Mouse (Mus musculus): ENCODE data around the gene Mif. TPM values are rescaled to one million over a fixed set of nuclear protein-coding genes. Genes with fewer than 3 reads are reported as not detected.
"Not testable (repeated sequence)": the region's sequence is repeated elsewhere in the genome, so short reads cannot be mapped to it uniquely, and the experiment has no call there.

Mif gene
- total and polyA plus RNA-seq, 2 experiments = 211 to 1,462 TPM

DNA sequence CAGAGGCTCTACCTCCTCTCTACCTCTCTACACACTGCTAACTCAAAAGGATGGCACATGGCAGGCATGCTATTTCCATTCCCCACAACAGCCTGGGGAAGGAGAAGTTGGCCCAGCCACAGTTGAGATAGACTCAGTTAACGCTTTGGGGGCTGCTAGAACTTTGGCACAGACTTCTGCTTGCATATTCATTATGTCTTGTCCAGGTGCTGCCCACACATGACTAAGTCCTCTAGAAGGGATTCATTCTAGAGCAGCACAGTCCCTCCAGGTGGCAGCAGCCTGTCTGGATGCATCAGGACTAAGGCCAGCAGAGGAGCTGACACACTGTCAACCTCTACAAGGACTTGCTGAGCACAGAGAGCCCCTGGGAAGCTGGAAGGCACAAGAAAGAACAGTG lies 36.2 kb upstream of the Mif start:
- no peak for DNase-seq (ENCODE audit: extremely low read depth, low read depth, low spot score)
- peaks cover 5% of the 10 kb centered on the region; the same call in 1 of the 2 replicates for H3K4me1 ChIP-seq (ENCODE audit: control insufficient read depth, insufficient read depth, low read length)
- H3K4me3 ChIP-seq (ENCODE audit: insufficient read depth, low read depth, low read length) = no peak overlapping the region
- H3K27ac ChIP-seq (replicated peaks; ENCODE audit: insufficient read depth, low read depth, low read length) = no peak overlapping the region
- no peaks in the 10 kb centered on the region for H3K27me3 ChIP-seq (ENCODE audit: control insufficient read depth, insufficient read depth, low read length)
- 100% methylated on average over 1 of the region's 1 CpGs for WGBS
- no peak overlapping the region for H3K9ac ChIP-seq (ENCODE audit: low read depth, low read length)
- H3K79me2 ChIP-seq (ENCODE audit: control insufficient read depth, insufficient read depth, low read length) = no peaks in the 10 kb centered on the region
- no peak for TF ChIP-seq CTCF (IDR thresholded peaks at IDR 0.05; ENCODE audit: low read depth, low read length)
- no peak for TF ChIP-seq POLR2A (IDR thresholded peaks at IDR 0.05; ENCODE audit: extremely low read depth, insufficient read depth, low read length)
- H3K36me3 ChIP-seq (ENCODE audit: control insufficient read depth, insufficient read depth, low read length) = no peaks in the 10 kb centered on the region; the same call in 1 of the 2 replicates

DNA sequence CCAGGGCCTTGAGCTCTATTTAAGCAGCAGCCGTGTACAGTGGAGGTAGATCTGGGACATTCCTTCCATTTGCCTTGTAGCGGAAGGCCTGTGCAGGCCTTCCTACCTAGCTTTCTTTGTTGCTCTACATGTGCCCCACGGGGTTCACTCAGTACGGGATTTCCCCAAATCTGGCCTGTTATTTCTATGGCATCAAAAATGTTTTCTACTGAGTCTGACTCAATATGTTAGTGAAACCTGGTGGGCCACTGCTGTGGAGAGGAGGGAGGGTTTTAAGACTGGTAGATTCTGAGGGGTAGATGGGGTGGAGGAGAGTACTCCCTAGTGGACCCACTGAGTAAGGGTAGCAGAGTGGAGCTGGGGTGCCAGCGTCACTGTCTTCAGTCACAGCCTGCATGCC lies 35.7 kb upstream of the Mif start:
- Histone ChIP-seq H3K36me3 (ENCODE audit: control insufficient read depth, insufficient read depth, low read length) (no peaks in the 10 kb centered on the region; the same call in 1 of the 2 replicates), H3K79me2 (ENCODE audit: control insufficient read depth, insufficient read depth, low read length) (no peaks in the 10 kb centered on the region), H3K9ac (ENCODE audit: low read depth, low read length) (no peak overlapping the region), H3K4me1 (ENCODE audit: control insufficient read depth, insufficient read depth, low read length) (peaks cover 5% of the 10 kb centered on the region; the same call in 1 of the 2 replicates), H3K27me3 (ENCODE audit: control insufficient read depth, insufficient read depth, low read length) (no peaks in the 10 kb centered on the region), H3K27ac (replicated peaks; ENCODE audit: insufficient read depth, low read depth, low read length) (no peak overlapping the region), H3K4me3 (ENCODE audit: insufficient read depth, low read depth, low read length) (no peak overlapping the region)
- no peak for TF ChIP-seq CTCF (IDR thresholded peaks at IDR 0.05; ENCODE audit: low read depth, low read length)
- no peak for TF ChIP-seq POLR2A (IDR thresholded peaks at IDR 0.05; ENCODE audit: extremely low read depth, insufficient read depth, low read length)
- WGBS = 95% methylated on average over 5 of the region's 5 CpGs
- DNase-seq (ENCODE audit: extremely low read depth, low read depth, low spot score) = no peak

DNA sequence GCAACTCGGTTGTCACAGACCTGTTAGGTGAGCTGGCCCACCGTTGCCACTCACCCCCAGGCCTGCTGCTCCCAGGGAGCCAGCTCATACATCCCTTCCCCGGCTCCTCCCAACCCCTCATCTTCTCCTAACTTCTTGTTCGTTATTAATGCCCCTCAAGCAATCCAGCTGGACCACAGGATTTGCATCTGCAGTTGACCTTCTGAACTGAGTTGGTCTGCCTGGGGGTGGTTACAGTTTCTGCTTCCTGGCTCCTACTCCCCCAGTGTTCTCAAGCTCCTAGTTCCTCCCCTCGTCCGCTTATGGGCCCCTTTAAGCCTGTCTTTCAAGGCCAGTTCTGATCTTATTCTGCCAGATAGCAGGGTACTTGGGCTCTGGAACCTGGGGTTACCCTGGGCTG lies 34.6 kb upstream of the Mif start:
- TF ChIP-seq CTCF (IDR thresholded peaks at IDR 0.05; ENCODE audit: low read depth, low read length) = no peak
- no peak for TF ChIP-seq POLR2A (IDR thresholded peaks at IDR 0.05; ENCODE audit: extremely low read depth, insufficient read depth, low read length)
- no peak overlapping the region for H3K4me3 ChIP-seq (ENCODE audit: insufficient read depth, low read depth, low read length)

DNA sequence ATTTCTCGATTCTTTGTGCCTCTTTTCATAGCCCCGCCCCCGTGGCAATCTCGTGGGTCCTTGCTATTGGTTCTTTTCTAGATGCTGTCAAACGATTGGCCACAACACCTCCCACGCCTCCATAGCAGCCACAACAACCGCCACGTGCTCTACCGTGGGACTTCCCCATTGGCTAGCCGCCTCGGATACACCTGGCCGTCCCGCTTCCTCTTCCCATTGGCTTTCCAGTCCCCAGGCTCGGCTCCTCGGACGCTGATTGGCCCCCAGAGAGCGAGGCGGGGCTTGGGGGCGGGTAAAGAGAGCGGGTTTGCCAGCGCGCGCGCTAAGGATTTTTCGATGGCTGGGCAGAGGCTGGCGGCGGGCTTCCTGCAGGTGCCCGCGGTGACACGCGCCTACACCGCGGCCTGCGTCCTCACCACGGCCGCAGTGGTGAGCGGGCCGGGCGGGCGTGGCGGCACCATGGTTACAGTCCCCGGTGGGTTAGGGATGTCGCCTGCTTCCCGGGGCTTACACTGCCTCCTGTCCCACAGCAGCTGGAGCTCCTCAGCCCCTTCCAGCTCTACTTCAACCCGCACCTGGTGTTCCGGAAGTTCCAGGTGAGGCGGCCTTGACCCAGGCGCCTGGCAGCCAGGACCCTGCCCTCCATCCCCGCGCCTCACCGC lies 33.2 kb upstream of the Mif start, which contains the start of gene Derl3:
Gene Derl3 (plus strand): TSS at position 325 of the 662 bp plus-strand sequence.
- 3% methylated on average over 51 of the region's 51 CpGs for WGBS
- no peaks in the 10 kb centered on the region; the same call in 1 of the 2 replicates for H3K36me3 ChIP-seq (ENCODE audit: control insufficient read depth, insufficient read depth, low read length)
- peak within 1 kb of the TSS; percentile 51; the same call in 1 of the 2 replicates for H3K4me3 ChIP-seq (ENCODE audit: insufficient read depth, low read depth, low read length)
- H3K27me3 ChIP-seq (ENCODE audit: control insufficient read depth, insufficient read depth, low read length) = no peaks in the 10 kb centered on the region
- peak; percentile 96 for DNase-seq (ENCODE audit: extremely low read depth, low read depth, low spot score)
- peaks cover 5% of the 10 kb centered on the region; the same call in 1 of the 2 replicates for H3K4me1 ChIP-seq (ENCODE audit: control insufficient read depth, insufficient read depth, low read length)
- H3K9ac ChIP-seq (ENCODE audit: low read depth, low read length) = peak within 1 kb of the TSS; percentile 79
- no peaks in the 10 kb centered on the region for H3K79me2 ChIP-seq (ENCODE audit: control insufficient read depth, insufficient read depth, low read length)
- no peak within 1 kb of the TSS for H3K27ac ChIP-seq (replicated peaks; ENCODE audit: insufficient read depth, low read depth, low read length)
- TF ChIP-seq POLR2A (IDR thresholded peaks at IDR 0.05; ENCODE audit: extremely low read depth, insufficient read depth, low read length) (no peak), CTCF (IDR thresholded peaks at IDR 0.05; ENCODE audit: low read depth, low read length) (no peak)

More for the DNA sequence above, 34.6 kb upstream of the Mif start:
- H3K36me3 ChIP-seq (ENCODE audit: control insufficient read depth, insufficient read depth, low read length) = no peaks in the 10 kb centered on the region; the same call in 1 of the 2 replicates
- H3K4me1 ChIP-seq (ENCODE audit: control insufficient read depth, insufficient read depth, low read length) = peaks cover 5% of the 10 kb centered on the region; the same call in 1 of the 2 replicates
- no peak overlapping the region for H3K27ac ChIP-seq (replicated peaks; ENCODE audit: insufficient read depth, low read depth, low read length)
- H3K79me2 ChIP-seq (ENCODE audit: control insufficient read depth, insufficient read depth, low read length) = no peaks in the 10 kb centered on the region
- DNase-seq (ENCODE audit: extremely low read depth, low read depth, low spot score) = no peak
- WGBS = 83% methylated on average over 6 of the region's 6 CpGs
- no peaks in the 10 kb centered on the region for H3K27me3 ChIP-seq (ENCODE audit: control insufficient read depth, insufficient read depth, low read length)
- no peak overlapping the region for H3K9ac ChIP-seq (ENCODE audit: low read depth, low read length)

DNA sequence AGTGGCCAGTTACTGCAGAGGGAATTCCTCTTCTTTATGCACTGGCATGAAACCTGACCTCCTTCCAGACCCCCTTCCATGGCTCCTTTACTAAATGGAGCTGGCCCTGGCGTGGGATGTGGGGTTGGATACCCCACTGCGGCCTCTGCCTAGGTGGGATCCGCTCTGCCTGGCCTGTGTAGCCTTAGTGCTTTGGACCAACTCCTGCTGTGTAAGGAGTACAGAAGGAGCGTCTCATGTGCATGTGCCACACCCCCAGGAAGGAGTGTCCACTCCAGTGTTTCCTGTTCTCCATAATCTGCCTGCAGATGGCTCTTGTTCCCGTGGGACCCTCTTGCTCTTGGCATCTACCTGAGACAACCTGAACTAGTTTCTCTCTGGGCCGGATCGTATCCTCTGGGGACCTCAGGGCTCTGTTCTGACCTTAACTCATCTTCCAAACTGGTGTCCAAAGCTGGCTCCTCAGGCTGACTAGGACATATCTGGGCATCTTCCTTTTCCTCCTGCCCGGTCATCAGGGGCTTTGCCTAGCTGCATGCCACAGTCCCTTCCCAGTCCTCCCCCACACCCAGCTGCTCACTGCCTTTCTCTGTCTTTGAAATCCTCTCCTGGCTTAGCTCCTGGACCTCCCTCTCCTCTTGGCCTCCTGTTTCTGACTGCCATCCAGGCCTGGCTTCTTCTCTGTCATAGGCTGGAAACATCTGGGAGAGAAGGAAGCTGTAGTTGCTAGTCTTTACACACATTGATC lies 29.5 kb upstream of the Mif start:
- no peak for DNase-seq (ENCODE audit: extremely low read depth, low read depth, low spot score)
- no peaks in the 10 kb centered on the region for H3K36me3 ChIP-seq (ENCODE audit: control insufficient read depth, insufficient read depth, low read length)
- H3K79me2 ChIP-seq (ENCODE audit: control insufficient read depth, insufficient read depth, low read length) = no peaks in the 10 kb centered on the region
- peaks cover 5% of the 10 kb centered on the region; the same call in 1 of the 2 replicates for H3K4me1 ChIP-seq (ENCODE audit: control insufficient read depth, insufficient read depth, low read length)
- no peak for TF ChIP-seq CTCF (IDR thresholded peaks at IDR 0.05; ENCODE audit: low read depth, low read length)
- TF ChIP-seq POLR2A (IDR thresholded peaks at IDR 0.05; ENCODE audit: extremely low read depth, insufficient read depth, low read length) = no peak
- H3K27me3 ChIP-seq (ENCODE audit: control insufficient read depth, insufficient read depth, low read length) = no peaks in the 10 kb centered on the region
- 75% methylated on average over 8 of the region's 8 CpGs for WGBS
- H3K9ac ChIP-seq (ENCODE audit: low read depth, low read length) = no peak overlapping the region
- no peak overlapping the region for H3K4me3 ChIP-seq (ENCODE audit: insufficient read depth, low read depth, low read length)
- H3K27ac ChIP-seq (replicated peaks; ENCODE audit: insufficient read depth, low read depth, low read length) = no peak overlapping the region

DNA sequence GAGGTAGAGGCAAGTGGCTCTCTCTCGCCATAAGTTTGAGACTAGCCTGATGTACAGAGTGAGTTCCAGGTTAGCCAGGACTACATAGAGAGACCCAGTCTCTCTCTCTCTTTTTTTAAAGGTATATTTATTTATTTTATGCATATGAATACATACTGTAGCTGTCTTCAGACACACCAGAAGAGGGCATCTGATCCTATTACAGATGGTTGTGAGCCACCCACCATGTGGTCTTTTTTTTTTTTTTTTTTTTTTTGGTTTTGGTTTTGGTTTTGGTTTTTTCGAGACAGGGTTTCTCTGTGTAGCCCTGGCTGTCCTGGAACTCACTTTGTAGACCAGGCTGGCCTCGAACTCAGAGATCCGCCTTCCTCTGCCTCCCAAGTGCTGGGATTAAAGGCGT lies 27.5 kb upstream of the Mif start:
- H3K27me3 ChIP-seq (ENCODE audit: control insufficient read depth, insufficient read depth, low read length); H3K79me2 ChIP-seq (ENCODE audit: control insufficient read depth, insufficient read depth, low read length); H3K9ac ChIP-seq (ENCODE audit: low read depth, low read length); H3K4me3 ChIP-seq (ENCODE audit: insufficient read depth, low read depth, low read length); DNase-seq (ENCODE audit: extremely low read depth, low read depth, low spot score); H3K4me1 ChIP-seq (ENCODE audit: control insufficient read depth, insufficient read depth, low read length); H3K27ac ChIP-seq (replicated peaks; ENCODE audit: insufficient read depth, low read depth, low read length); H3K36me3 ChIP-seq (ENCODE audit: control insufficient read depth, insufficient read depth, low read length): not testable (repeated sequence)
- WGBS = 85% methylated on average over 5 of the region's 5 CpGs

All from liver, adult 2 months (tissue).